Mouse (Mus musculus): ENCODE measurements around the gene C1qtnf7.

C1qtnf7 gene

DNA sequence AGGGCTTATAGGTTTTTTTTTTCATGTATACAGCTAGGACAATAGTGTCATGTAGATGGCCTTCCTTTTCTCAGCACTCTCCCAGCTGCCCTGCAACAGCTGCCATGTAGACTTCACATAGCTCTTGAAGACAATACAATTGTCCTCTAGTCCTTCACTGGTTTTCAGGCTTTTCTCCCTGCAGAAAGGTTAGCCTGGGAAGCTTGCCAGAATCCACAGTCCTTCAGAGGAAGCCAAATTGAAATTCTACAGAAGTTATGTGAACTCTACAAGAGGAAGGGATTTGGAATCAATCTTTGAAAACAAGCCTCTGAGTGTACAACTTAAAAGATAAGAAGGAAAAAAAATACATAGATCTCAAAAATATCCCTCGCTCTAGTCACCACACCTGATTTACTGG lies 94.4 kb downstream of the C1qtnf7 start:
- DNase-seq (ENCODE audit: low spot score in 2 of 2), result no peak

DNA sequence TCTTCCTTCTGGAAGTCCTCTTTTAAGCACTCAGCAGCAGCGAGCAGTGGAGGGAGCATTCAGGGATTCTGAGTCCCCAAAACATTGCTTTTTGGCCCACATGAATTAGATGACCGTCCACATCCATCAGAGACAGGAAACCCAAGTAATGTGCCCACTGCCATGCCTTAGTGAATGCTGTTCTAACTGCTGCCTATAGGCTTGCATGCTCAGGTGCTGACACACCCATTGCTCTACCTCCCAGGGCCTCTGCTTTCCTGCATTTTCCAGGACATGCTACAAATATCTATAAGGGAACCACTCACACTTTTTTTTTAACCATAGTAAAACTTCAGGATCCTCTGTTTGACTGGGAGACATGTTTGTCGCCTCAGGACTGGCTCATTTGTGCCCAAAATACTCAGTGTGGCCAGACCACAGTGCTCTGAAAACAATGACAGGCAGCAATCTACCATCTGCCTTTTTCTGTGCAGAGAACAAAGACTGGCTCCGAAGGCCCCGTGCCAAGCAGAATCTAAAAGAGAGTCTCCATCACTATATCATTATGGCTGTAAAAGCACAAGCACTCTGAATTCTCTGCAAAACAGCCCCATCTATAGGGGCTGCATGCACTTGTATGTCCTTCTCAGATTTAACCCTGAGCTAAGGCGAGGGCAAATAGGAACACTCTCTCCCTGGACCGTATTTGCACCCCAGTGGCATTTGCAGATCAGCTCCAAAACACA lies 106.4 kb downstream of the C1qtnf7 start:
- no peak for DNase-seq (ENCODE audit: low spot score in 2 of 2)

GRCm38 (mm10) chr5:43625407-43625806 lies 110.1 kb downstream of the C1qtnf7 start:
- no peak for DNase-seq (ENCODE audit: low spot score in 2 of 2)

GRCm38 (mm10) chr5:43634071-43634601 lies 118.8 kb downstream of the C1qtnf7 start:
- no peak for DNase-seq (ENCODE audit: low spot score in 2 of 2)

- DNase-seq (ENCODE audit: low spot score in 2 of 2), result peak; percentile 50 to 55
These were observed 119.3 kb downstream of the C1qtnf7 start for GRCm38 (mm10) chr5:43634602-43635081.

DNA sequence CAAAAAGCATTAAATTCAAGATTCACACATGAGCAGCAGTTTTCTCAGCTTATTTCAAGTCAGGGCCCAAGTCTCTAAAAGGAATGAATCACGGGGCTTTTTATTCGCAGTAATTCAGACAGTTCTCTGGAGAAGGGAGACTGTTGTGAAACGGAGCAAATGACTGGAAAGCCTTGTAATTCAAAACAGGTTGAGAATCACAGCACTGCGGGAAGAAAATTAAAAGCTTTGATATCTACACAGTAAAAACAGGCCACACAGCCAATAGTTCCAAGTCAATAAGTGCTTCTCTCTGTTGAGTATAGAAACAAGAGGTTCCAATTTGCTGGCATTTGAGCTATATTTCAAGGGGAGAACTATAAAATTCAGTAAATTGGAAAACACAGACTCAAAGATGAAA lies 129.7 kb downstream of the C1qtnf7 start:
- no peak for DNase-seq (ENCODE audit: low spot score in 2 of 2)

GRCm38 (mm10) chr5:43647098-43647774 lies 131.9 kb downstream of the C1qtnf7 start:
- DNase-seq (ENCODE audit: low spot score in 2 of 2), result no peak

DNA sequence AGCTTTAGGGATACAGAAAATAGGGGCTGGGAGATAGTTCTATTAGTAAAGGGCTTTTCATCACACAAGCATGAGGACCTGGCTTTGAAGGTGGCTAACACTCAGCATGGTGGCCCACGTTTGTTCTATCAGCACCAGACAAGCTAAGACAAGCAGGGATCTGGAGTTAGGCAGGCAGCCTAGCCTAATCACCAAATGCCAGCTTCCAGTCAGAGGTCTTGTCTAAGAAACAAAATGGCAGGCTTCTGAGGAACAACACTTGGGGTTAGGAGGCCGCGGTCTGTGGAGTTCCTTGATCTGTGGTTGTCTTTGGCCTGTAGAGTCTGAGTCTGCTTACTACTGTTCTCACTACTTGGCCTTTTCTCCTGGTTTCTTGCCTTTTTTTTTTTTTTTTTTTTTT lies 146.2 kb downstream of the C1qtnf7 start:
- DNase-seq (ENCODE audit: low spot score in 2 of 2), result no peak

GRCm38 (mm10) chr5:43661997-43662961 lies 146.9 kb downstream of the C1qtnf7 start, which contains the start of gene Cc2d2a:
TSS of gene Cc2d2a (plus strand) at chr5:43662346.
- DNase-seq (ENCODE audit: low spot score in 2 of 2), result no peak

GRCm38 (mm10) chr5:43663531-43663930 lies 148.2 kb downstream of the C1qtnf7 start:
- DNase-seq (ENCODE audit: low spot score in 2 of 2), result no peak

DNA sequence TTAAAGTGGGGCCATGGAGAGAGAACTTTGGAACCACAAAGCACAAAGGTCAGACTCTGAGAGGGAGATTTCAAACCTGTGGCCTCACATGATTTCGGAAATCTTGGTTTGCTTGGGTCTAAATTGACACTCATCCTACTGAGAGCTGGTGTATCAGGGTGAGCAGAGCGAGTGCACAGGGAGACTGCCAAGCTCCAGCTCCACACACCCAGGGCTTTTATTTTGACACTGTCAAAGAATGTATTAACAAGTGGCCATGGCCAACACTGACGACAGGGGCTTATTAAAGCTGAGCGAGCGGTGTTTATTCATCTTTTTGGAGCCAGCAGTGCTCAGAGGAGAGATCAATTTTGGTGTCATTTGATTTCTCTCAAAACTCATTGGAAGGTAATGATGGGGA lies 149.8 kb downstream of the C1qtnf7 start:
- no peak for DNase-seq (ENCODE audit: low spot score in 2 of 2)
